Mouse (Mus musculus) megakaryocyte, embryonic 14.5 days (primary cell): Measurements from ENCODE around the gene 2410004P03Rik.

ENCODE experiments used
- FLI1 ChIP-seq: IDR thresholded peaks from 2 replicates; pipeline ENCODE4 v1.6.1; 2012; ENCODE audit warnings: low read length, inconsistent platforms, mixed read lengths
- GATA1 ChIP-seq: IDR thresholded peaks from 3 replicates; pipeline ENCODE4 v1.6.1; 2012; ENCODE audit warnings: mixed read lengths, low read length, inconsistent platforms, borderline replicate concordance

DNA sequence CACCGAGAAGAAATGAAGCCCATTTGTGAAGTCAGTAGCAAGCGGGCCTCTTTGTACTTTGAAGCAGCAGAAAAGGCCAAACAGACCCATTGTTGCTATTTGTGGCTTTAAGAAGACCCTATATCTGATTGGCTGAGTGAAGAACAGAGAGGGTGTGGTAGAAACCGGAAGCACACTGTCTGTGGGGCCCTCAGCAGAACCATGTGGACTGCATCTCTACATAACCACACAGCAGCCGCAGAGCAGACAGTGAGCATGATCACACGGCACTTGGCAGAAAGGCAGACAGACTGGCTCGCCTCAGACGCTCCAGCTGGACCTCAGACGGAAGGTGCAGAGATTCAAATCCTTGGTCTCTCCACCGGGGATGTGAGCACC lies 21.9 kb upstream of the 2410004P03Rik start:
- no peak for TF ChIP-seq GATA1
- TF ChIP-seq FLI1: no peak
